Mouse (Mus musculus) induced T-regulatory cell, adult 2 months (primary cell): ENCODE measurements at regions not wholly inside any gene's neighbourhood (a gene's known extent, or its start where the extent isn't known, plus 50 kb on each side); places are given as distances from the start of the nearest gene placed in this dataset.
A peak's percentile ranks its signal among the peaks of the same experiment; 100 is the strongest.

Experiments
- DNase-seq: peaks from one replicate; pipeline ENCODE4 v3.0.0-alpha.2; 2012; ENCODE audit warnings: low read depth

- peak; percentile 2 for DNase-seq
These were observed 92.5 kb upstream of the Tab3 start for GRCm38 (mm10) chrX:85481326-85481725.

GRCm38 (mm10) chrX:85496943-85497342 is 76.9 kb upstream of the Tab3 start:
- DNase-seq = no peak
